Mouse (Mus musculus) lung, postnatal 14 days (tissue): ENCODE data around the gene Ces4a.
A peak's percentile ranks its signal among the peaks of the same experiment; 100 is the strongest.
"Not testable (repeated sequence)": the region's sequence is repeated elsewhere in the genome, so short reads cannot be mapped to it uniquely, and the experiment has no call there.

Source experiments
- DNase-seq: peaks from one replicate; pipeline ENCODE4 v3.0.0; 2021

Ces4a gene

DNA sequence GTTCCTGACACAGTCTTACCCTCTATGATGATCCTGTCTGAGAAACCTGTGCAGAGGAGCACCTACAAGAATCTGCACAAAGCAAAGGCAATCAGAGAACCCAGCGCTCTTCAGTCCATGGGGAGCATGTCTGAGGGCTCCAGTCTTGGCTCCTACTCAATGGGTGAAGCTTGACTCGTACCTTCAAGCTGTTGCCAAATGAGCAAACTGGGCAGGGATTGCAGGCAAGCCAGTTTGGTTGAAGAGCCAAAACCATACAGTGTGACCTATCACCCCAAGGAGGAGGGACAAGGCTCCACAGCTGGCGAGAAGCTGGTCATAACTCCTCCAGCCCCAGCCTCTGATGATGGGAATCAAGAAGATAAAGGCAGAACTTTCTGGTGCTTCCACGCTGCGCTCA, at the start of gene Ces4a:
Gene Ces4a (plus strand): TSS at position 292 of the 400 bp plus-strand sequence.
- no peak for DNase-seq

- no peak for DNase-seq
Observed at GRCm38 (mm10) chr8:105083449-105084050, 48.0 kb upstream of the Ces4a start, which contains the start of gene Ces3b. Gene Ces3b, plus strand, starts transcription at chr8:105083753.

GRCm38 (mm10) chr8:105088166-105088565, 43.4 kb upstream of the Ces4a start:
- not testable (repeated sequence) for DNase-seq

GRCm38 (mm10) chr8:105088581-105088980, 43.0 kb upstream of the Ces4a start:
- DNase-seq = no peak

GRCm38 (mm10) chr8:105093992-105094391, 37.6 kb upstream of the Ces4a start:
- no peak for DNase-seq

DNA sequence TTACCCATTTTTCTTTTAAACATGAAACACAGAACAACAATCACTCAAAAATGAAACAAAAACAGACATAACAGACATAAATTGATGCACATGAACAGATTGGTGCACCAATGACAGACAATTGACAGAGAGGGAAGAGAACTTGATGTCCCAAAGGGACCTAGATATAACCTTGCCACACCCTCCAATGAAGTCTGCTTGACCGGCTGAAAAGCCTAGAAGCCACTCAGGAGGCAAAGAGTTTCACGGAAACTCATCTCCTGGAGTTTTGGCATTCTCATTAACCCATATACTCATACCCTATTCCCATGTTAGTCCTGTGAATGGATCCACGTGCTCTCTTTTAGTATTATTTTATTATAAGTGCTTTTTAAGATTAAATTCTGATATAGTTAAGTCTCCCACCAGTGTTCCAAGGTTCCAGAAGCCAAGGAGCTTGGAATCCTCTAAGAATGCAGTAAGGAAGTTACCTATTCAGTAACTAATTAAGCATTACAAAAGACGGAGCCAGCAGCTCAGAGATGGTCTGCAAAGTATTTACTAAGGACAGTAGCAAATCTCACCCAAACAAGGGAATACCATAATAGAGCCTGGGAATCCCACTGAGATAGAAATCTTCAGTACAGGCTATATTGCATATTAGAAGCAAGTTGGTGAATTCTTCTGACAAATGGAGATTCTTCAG, 29.4 kb upstream of the Ces4a start:
- not testable (repeated sequence) for DNase-seq

GRCm38 (mm10) chr8:105103701-105104100, 27.9 kb upstream of the Ces4a start:
- not testable (repeated sequence) for DNase-seq

DNA sequence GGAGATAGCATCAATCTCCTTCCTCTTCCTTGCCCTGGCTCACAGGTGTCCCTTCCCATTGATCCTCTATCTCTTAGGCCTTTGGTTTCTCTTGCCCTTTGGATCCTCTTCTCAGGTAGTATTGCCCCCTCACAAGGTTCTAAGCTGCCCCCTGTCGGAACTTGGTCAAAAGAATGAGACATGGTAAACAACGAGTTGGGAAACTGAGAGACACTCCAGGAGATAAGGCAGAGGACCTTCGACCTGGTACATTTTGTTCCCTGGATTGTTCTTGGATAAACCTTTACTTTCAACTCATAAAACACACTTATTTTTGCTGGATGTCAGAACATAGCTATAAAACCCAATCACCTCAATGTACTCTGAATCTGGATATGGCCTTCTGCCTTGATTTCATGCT, 27.4 kb upstream of the Ces4a start:
- no peak for DNase-seq

DNA sequence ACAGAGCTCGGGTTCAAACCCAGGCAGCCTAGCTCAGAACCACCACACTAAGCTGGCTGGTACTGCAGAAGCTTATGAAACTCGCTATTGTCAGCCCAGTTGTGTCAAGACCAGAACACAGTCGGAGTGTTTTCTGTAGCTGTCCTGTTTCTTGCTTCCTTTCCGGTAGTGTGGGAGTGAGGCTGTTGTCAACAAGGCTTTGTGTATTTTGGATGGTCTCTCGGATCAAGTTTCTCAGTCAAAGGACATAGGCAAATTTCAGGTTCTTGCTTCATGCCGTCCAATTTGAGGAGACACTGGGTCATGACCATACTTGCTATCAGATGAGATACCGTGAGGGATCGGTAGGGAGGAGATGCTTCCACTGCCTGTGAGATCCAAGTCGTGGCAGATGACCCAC, 1.7 kb upstream of the Ces4a start:
- no peak for DNase-seq

GRCm38 (mm10) chr8:105138423-105138822, 6.8 kb downstream of the Ces4a start:
- peak; percentile 90 for DNase-seq

DNA sequence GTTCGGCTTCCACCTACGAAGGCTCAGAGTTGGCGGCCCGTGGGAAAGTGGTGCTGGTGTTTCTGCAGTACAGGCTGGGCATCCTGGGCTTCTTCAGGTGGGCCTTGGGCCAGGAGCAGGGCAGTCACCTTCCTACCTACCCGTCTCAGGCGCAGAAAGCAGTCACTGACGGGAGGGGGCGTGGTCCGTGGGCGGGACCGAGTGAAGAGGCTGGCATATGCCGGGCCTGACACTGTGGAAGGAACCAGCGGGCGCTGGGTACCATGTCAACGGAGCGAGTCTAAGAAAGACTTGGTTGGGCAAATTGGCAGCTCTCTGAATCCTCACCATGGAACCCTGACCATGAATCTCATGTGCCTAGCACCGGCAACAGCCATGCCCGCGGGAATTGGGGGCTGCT, 10.8 kb downstream of the Ces4a start:
- no peak for DNase-seq

DNA sequence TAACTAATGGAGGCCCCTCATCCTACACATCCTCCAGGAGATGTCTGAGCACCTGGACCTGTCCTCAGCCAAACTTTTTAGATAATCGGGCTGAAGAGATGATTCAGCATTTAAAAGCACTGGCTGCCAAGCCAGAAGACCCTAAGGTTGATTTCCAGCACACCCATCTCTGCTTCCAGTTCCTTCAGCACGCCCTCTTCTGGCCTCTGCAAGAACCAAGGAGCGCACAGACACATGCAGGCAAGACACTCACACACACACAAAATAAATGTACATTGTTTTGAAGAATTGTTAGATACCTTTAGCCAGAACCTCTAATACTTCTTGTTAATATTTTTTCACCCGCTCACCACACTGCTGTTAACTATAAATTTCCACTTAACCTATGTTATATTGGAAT, 20.1 kb downstream of the Ces4a start:
- no peak for DNase-seq

GRCm38 (mm10) chr8:105152623-105153398, 21.2 kb downstream of the Ces4a start:
- DNase-seq = peak; percentile 81

DNA sequence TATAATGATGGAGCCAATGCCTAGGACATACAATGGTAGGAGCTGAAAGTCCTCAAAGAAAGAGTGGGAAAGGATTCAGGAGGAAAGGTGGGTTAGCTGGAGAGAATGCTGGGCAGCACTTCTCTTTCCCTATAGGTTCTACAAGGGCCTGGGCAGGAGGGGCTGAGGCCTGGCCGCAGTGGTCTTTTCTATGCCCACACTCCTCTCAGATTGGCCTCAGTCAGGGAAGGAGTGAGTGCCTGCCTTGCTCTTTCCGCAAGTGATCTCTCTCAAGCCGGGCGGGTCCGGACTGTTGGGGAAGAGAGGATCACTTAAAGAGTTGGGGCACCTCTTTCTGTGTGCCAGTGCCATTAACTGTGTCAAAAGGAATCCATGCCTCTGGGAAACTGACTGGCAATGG, 22.7 kb downstream of the Ces4a start:
- no peak for DNase-seq

DNA sequence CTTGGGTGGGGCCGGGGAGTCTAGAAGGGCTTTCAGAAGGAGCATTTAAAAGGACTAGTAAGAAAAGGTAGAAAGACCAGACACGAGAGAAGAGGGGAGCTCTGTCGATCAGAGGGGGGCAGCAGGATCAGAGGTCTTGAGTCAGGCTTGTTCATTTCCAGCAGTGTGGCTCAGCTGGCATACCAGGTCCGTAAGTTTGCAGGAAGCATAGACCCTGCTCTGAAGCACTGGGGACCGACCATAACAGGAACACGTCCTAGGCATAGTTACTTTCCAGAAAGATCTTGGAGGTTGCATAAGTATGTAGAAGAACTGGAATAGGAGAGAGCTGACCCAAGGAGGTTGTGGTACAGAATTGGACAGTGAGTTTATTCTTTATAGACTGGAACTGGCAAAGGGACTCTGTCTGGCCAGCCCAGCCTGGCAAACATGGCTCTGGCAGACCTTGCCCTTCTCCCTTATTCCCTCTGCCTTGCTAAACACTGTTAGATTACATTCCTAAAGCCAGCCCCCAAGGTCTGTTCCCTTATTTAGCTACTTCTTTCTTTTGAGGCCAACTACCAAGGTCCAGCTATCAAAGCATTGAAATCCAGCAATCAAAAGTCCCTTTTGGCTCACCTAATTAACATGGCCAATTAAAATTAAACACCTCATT, 23.6 kb downstream of the Ces4a start:
- no peak for DNase-seq

DNA sequence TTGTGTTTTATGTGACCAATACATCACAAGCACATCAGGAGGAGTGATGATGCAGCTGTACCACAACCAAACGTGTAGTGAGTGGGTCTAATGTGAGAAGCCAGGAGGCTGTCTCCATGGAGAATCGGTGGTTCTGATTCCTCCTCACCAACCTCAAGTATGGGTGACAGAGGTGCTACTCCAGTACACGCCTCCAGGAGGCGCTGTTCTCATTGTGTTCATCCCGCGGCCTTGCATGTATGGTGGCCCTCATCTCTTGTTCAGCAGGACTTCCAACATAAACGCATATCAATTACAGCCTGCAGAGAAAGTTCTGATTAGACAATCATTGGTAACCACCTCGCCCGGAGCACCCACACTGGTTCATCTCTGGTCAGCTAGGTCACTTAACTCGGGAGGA, 26.0 kb downstream of the Ces4a start:
- peak; percentile 67 for DNase-seq

GRCm38 (mm10) chr8:105158084-105158483, 26.5 kb downstream of the Ces4a start:
- no peak for DNase-seq

GRCm38 (mm10) chr8:105161121-105161652, 29.6 kb downstream of the Ces4a start:
- DNase-seq = no peak

- no peak for DNase-seq
Observed at GRCm38 (mm10) chr8:105164272-105164902, 32.8 kb downstream of the Ces4a start.

GRCm38 (mm10) chr8:105165191-105165590, 33.6 kb downstream of the Ces4a start:
- no peak for DNase-seq

- DNase-seq = no peak
Observed at GRCm38 (mm10) chr8:105167116-105167515, 35.5 kb downstream of the Ces4a start.

GRCm38 (mm10) chr8:105169582-105169981, 38.0 kb downstream of the Ces4a start:
- no peak for DNase-seq

DNA sequence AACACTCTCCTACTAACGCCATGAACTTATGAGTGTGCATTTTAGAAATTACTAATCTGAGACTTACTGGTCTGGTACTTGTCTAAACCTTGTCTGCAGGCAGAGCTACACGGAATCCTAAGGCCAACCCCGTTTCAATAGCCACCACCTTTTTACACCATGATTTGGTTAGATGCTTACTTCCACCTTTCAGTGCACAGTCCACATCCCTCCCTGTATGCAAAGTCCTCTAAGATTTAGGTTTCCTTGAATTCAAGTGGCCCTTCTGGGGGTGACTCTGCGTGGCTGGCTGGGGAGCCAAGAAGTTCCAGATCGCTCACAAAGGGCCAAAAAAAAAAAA, 38.4 kb downstream of the Ces4a start:
- DNase-seq = no peak
